Mouse (Mus musculus): Measurements from ENCODE around the gene Os9. TPM values are rescaled to one million over a fixed set of nuclear protein-coding genes. Genes with fewer than 3 reads are reported as not detected.
"Not testable (repeated sequence)": the region's sequence is repeated elsewhere in the genome, so short reads cannot be mapped to it uniquely, and the experiment has no call there.

Os9 gene
- polyA plus RNA-seq, 2 experiments: 22.9 to 25.0 TPM

DNA sequence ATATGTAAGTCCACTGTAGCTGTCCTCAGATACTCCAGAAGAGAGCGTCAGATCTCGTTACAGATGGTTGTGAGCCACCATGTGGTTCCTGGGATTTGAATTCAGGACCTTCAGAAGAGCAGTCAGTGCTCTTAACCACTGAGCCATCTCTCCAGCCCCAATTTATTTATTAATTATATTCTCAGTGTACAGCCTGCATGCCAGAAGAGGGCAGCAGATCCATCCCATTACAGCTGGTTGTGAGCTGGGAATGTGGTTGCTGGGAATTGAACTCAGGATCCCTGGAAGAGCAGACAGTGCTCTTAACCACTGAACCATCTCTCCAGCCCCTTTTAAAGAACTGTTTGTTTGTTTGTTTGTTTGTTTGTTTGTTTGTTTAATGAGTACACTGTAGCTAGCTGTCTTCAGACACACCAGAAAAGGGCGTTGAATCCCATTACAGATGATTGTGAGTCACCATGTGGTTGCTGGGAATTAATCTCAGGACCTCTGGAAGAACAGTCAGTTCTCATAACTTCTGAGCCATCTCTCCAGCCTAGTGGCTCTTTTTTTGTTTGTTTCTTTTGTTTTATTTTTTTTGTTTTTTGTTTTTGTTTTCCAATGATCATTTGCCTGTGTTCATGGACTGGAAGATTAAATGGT lies 13.6 kb upstream of the Os9 start:
- DNase-seq (ENCODE audit: low read depth in 3 of 3, low spot score in 3 of 3); ATAC-seq (ENCODE audit: insufficient read depth): not testable (repeated sequence)

DNA sequence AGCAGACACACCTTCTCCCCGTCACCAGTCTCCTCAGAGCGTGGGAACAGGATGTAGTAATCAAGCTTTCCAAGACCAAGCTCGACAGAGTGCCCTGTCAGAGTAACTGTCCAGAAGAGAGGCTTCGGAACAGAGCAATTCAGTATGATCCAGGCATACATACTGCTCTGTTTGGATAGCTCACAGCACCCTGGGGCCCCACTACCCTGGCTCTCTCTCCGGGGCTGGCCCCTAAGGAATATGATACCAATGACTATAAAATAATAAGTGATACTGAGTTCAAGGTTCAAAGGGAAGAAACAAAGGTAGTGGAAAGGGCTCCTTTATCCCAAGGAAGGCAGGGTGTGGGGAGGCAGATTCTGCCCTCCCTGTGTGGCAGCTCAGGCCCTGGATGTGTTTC lies 11.5 kb upstream of the Os9 start:
- no peak overlapping the region for H3K9ac ChIP-seq (replicated peaks)
- no peaks in the 10 kb centered on the region for H3K27me3 ChIP-seq (ENCODE audit: control insufficient read depth, insufficient read depth, low read length)
- no peak overlapping the region for H3K4me2 ChIP-seq (ENCODE audit: low read depth)
- no peak overlapping the region for H3K4me3 ChIP-seq (ENCODE audit: insufficient read depth in 1 of 2, low read depth in 2 of 2, low read length in 2 of 2)
- TF ChIP-seq CTCF (IDR thresholded peaks at IDR 0.05; ENCODE audit: low read depth) (no peak), EP300 (IDR thresholded peaks at IDR 0.05; ENCODE audit: low read depth) (no peak)
- no peaks in the 10 kb centered on the region for H3K36me3 ChIP-seq (replicated peaks; ENCODE audit: control insufficient read depth, insufficient read depth, low read depth)
- H3K27ac ChIP-seq: no peak overlapping the region
- WGBS (ENCODE audit: insufficient replicate concordance): 54% methylated on average over 5 of the region's 5 CpGs
- ATAC-seq (ENCODE audit: insufficient read depth): no peak
- peaks cover 24 to 31% of the 10 kb centered on the region in 2 experiments for H3K4me1 ChIP-seq (replicated peaks; ENCODE audit: control insufficient read depth in 2 of 2, insufficient read depth in 2 of 2, low read length in 1 of 2)
- H3K9me3 ChIP-seq (ENCODE audit: control insufficient read depth, low read length): no peaks in the 10 kb centered on the region
- no peak for DNase-seq (ENCODE audit: low read depth in 3 of 3, low spot score in 3 of 3)

More for the DNA sequence above, 13.6 kb upstream of the Os9 start:
- not testable (repeated sequence) for H3K9ac ChIP-seq (replicated peaks); H3K4me2 ChIP-seq (ENCODE audit: low read depth); H3K4me3 ChIP-seq (ENCODE audit: insufficient read depth in 1 of 2, low read depth in 2 of 2, low read length in 2 of 2); H3K27me3 ChIP-seq (ENCODE audit: control insufficient read depth, insufficient read depth, low read length); H3K9me3 ChIP-seq (ENCODE audit: control insufficient read depth, low read length); H3K36me3 ChIP-seq (replicated peaks; ENCODE audit: control insufficient read depth, insufficient read depth, low read depth)
- TF ChIP-seq CTCF (IDR thresholded peaks at IDR 0.05; ENCODE audit: low read depth): peak; percentile 65
- 68% methylated on average over 3 of the region's 3 CpGs for WGBS (ENCODE audit: insufficient replicate concordance)
- H3K4me1 ChIP-seq (replicated peaks; ENCODE audit: control insufficient read depth in 2 of 2, insufficient read depth in 2 of 2, low read length in 1 of 2): peaks cover 18 to 37% of the 10 kb centered on the region in 2 experiments
- H3K27ac ChIP-seq: peak overlapping the region; percentile 68; the same call in 1 of the 2 replicates

DNA sequence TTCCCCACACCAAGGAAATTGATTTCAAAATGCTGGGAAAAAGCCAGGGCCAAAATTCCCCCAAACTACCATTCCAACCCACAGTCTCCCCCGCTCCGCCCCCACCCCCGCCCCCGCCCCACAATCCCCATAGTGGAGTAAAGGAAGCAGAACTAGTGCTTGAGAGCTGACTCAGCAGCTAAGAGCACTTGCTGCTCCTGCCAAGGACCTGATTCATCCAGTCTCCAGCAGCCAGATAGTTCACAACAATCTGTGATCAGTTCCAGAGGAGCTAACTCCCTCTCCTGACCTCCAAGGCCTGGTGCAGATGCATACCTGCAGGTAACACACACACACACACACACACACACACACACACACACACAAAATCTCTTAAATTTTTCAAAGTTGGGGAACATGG lies 8.5 kb upstream of the Os9 start:
- no peaks in the 10 kb centered on the region for H3K36me3 ChIP-seq (replicated peaks; ENCODE audit: control insufficient read depth, insufficient read depth, low read depth)
- WGBS (ENCODE audit: insufficient replicate concordance): 54% methylated on average over 4 of the region's 4 CpGs
- ATAC-seq (ENCODE audit: insufficient read depth) (no peak), DNase-seq (ENCODE audit: low read depth in 3 of 3, low spot score in 3 of 3) (no peak)
- H3K4me3 ChIP-seq (ENCODE audit: insufficient read depth in 1 of 2, low read depth in 2 of 2, low read length in 2 of 2): no peak overlapping the region
- no peaks in the 10 kb centered on the region for H3K27me3 ChIP-seq (ENCODE audit: control insufficient read depth, insufficient read depth, low read length)
- H3K27ac ChIP-seq: no peak overlapping the region
- H3K4me2 ChIP-seq (ENCODE audit: low read depth): no peak overlapping the region
- no peak overlapping the region for H3K9ac ChIP-seq (replicated peaks)
- no peaks in the 10 kb centered on the region for H3K9me3 ChIP-seq (ENCODE audit: control insufficient read depth, low read length)
- H3K4me1 ChIP-seq (replicated peaks; ENCODE audit: control insufficient read depth in 2 of 2, insufficient read depth in 2 of 2, low read length in 1 of 2): peaks cover 27 to 31% of the 10 kb centered on the region in 2 experiments
- TF ChIP-seq CTCF (IDR thresholded peaks at IDR 0.05; ENCODE audit: low read depth) (no peak), EP300 (IDR thresholded peaks at IDR 0.05; ENCODE audit: low read depth) (no peak)

DNA sequence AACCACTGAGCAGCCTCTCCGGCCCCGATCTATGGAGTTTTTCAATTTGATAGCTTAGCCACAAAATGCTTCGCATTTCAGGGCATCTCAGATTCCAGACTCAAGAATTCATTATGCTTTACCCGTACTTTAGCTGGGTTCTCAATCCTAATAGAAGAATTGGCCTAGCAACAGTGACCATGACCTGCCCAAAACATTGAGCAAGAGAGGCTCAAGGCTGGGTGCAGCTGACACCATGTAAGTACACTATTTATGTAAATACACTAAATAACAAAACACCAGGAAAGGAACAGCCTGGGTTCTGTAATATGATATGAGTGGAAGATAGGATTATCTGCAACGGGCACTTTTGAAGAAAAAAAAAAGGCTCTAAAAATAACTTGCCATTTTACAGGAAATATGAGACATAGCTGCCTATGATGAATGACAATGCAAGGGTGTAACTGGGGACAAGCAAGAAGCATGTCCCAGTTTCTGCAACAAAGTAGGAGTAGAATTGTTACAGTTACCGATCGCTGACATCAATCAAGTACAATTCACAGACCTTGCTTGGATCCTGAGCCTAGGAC lies 6.9 kb upstream of the Os9 start:
- DNase-seq (ENCODE audit: low read depth in 3 of 3, low spot score in 3 of 3) (no peak), ATAC-seq (ENCODE audit: insufficient read depth) (no peak)
- Histone ChIP-seq H3K9ac (replicated peaks) (no peak overlapping the region), H3K9me3 (ENCODE audit: control insufficient read depth, low read length) (no peaks in the 10 kb centered on the region), H3K4me2 (ENCODE audit: low read depth) (no peak overlapping the region), H3K36me3 (replicated peaks; ENCODE audit: control insufficient read depth, insufficient read depth, low read depth) (no peaks in the 10 kb centered on the region), H3K4me1 (replicated peaks; ENCODE audit: control insufficient read depth in 2 of 2, insufficient read depth in 2 of 2, low read length in 1 of 2) (peaks cover 29 to 37% of the 10 kb centered on the region in 2 experiments), H3K27me3 (ENCODE audit: control insufficient read depth, insufficient read depth, low read length) (no peaks in the 10 kb centered on the region), H3K4me3 (ENCODE audit: insufficient read depth in 1 of 2, low read depth in 2 of 2, low read length in 2 of 2) (no peak overlapping the region), H3K27ac (no peak overlapping the region)
- 47% methylated on average over 7 of the region's 7 CpGs for WGBS (ENCODE audit: insufficient replicate concordance)
- peak; percentile 35 for TF ChIP-seq EP300 (IDR thresholded peaks at IDR 0.05; ENCODE audit: low read depth)
- no peak for TF ChIP-seq CTCF (IDR thresholded peaks at IDR 0.05; ENCODE audit: low read depth)

DNA sequence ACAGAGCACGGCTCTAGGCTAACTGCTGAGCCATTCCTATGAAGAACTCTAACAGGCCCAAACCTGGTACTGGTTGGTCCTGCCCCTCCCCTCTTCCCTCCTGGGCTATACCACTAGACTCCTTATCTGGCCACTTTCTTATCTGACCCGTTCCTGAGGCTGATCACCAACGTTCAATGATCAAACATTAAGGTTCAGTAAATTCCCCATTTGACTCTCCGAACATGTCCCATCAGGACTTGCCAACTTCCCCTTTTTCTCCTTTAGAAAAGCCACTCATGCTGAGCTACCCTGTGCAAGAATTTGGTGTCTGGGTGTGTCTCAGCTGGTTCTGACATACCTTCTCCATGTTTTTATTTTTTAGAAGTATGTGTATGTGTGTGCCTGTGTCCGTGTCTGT lies 5.6 kb upstream of the Os9 start:
- WGBS (ENCODE audit: insufficient replicate concordance): 17% methylated on average over 5 of the region's 5 CpGs
- no peak overlapping the region for H3K4me3 ChIP-seq (ENCODE audit: insufficient read depth in 1 of 2, low read depth in 2 of 2, low read length in 2 of 2)
- ATAC-seq (ENCODE audit: insufficient read depth) (no peak; the same call in 1 of the 2 replicates), DNase-seq (ENCODE audit: low read depth in 3 of 3, low spot score in 3 of 3) (no peak)
- no peaks in the 10 kb centered on the region for H3K9me3 ChIP-seq (ENCODE audit: control insufficient read depth, low read length)
- no peaks in the 10 kb centered on the region for H3K36me3 ChIP-seq (replicated peaks; ENCODE audit: control insufficient read depth, insufficient read depth, low read depth)
- H3K4me2 ChIP-seq (ENCODE audit: low read depth): peak overlapping the region; percentile 23
- H3K27me3 ChIP-seq (ENCODE audit: control insufficient read depth, insufficient read depth, low read length): no peaks in the 10 kb centered on the region
- peaks cover 41 to 49% of the 10 kb centered on the region in 2 experiments for H3K4me1 ChIP-seq (replicated peaks; ENCODE audit: control insufficient read depth in 2 of 2, insufficient read depth in 2 of 2, low read length in 1 of 2)
- TF ChIP-seq EP300 (IDR thresholded peaks at IDR 0.05; ENCODE audit: low read depth): peak; percentile 38; the same call in 1 of the 2 replicates
- no peak for TF ChIP-seq CTCF (IDR thresholded peaks at IDR 0.05; ENCODE audit: low read depth)
- H3K9ac ChIP-seq (replicated peaks): no peak overlapping the region
- H3K27ac ChIP-seq: peak overlapping the region; percentile 61

Data from liver, embryonic 14.5 days (tissue).